Mouse (Mus musculus) cerebellum, adult 2 months (tissue): ENCODE results near the gene Spast. TPM values are rescaled to one million over a fixed set of nuclear protein-coding genes. Genes with fewer than 3 reads are reported as not detected.

Experiments
- DNase-seq, 2 experiments: peaks; one replicate each; pipeline ENCODE4 v3.0.0; 2021
- H3K27ac ChIP-seq: fragments of 200-500 bp; 2 replicates; pipeline ENCODE4 v1.5.1; 2012; ENCODE audit warnings: low read length, control low read depth, inconsistent platforms; ENCODE audit not compliant: insufficient read depth
- H3K27me3 ChIP-seq: fragments of 200-500 bp; 2 replicates; pipeline ENCODE4 v1.6.1; 2012; ENCODE audit warnings: inconsistent platforms, mild to moderate bottlenecking, low read length, moderate library complexity; ENCODE audit not compliant: control insufficient read depth, insufficient read depth
- H3K4me1 ChIP-seq: fragments of 200-500 bp; 2 replicates; pipeline ENCODE4 v1.6.1; 2011; ENCODE audit warnings: low read length; ENCODE audit not compliant: control insufficient read depth, insufficient read depth
- H3K4me3 ChIP-seq: fragments of 200-500 bp; replicated peaks from 2 replicates; pipeline ENCODE3; 2011; ENCODE audit warnings: mild to moderate bottlenecking, low read depth, low read length, control low read depth; ENCODE audit not compliant: insufficient read depth
- CTCF ChIP-seq: fragments of 200-500 bp; IDR thresholded peaks from 2 replicates; pipeline ENCODE4 v1.5.1; 2011; ENCODE audit warnings: low read depth, mild to moderate bottlenecking, control low read depth, low read length, moderate library complexity, borderline replicate concordance; ENCODE audit not compliant: insufficient read depth
- POLR2A ChIP-seq: fragments of 200-500 bp; IDR thresholded peaks from 2 replicates; pipeline ENCODE4 v1.6.1; 2011; ENCODE audit warnings: low read length, control low read depth, borderline replicate concordance; ENCODE audit not compliant: insufficient read depth
- WGBS: fragments of 180-500 bp; shearing (Covaris S2); methylation state at CpG from one replicate; pipeline ENCODE4 v1.1.7; 2018; 5-methylcytosine and 5-hydroxymethylcytosine counted together
- polyA plus RNA-seq: library from polyadenylated mRNA; depleted of rRNA; stranded (reverse); fragments of >200 nt; gene quantifications from 2 replicates; pipeline ENCODE4 v1.2.3, GENCODE M21; 2012; rRNA removed

Gene Spast
- polyA plus RNA-seq = 24.4 and 24.6 TPM in 2 replicates

- H3K27ac ChIP-seq = peak within 1 kb of the TSS; percentile 88
- peaks cover 9% of the 10 kb centered on the region for H3K4me1 ChIP-seq
- WGBS = under 1% methylated on average over 87 of the region's 90 CpGs
- no peaks in the 10 kb centered on the region for H3K27me3 ChIP-seq
- H3K4me3 ChIP-seq = peak within 1 kb of the TSS; percentile 70
- no peak for TF ChIP-seq CTCF
- TF ChIP-seq POLR2A = no peak
- DNase-seq = peak; percentile 71 to 81
These were observed at the start of gene Spast for GRCm38 (mm10) chr17:74338937-74339804. TSS of gene Spast (plus strand) at chr17:74338987.

- Histone ChIP-seq H3K27me3 (no peaks in the 10 kb centered on the region), H3K4me3 (no peak overlapping the region), H3K4me1 (no peaks in the 10 kb centered on the region; the same call in none of the 2 replicates), H3K27ac (no peak overlapping the region)
- no peak for TF ChIP-seq CTCF
- no peak for TF ChIP-seq POLR2A
- 89% methylated on average over 3 of the region's 3 CpGs for WGBS
- no peak for DNase-seq
These were observed 48.6 kb upstream of the Spast start for GRCm38 (mm10) chr17:74290198-74290597.

GRCm38 (mm10) chr17:74290869-74291268 is 47.9 kb upstream of the Spast start:
- Histone ChIP-seq H3K27ac (no peak overlapping the region), H3K4me1 (no peaks in the 10 kb centered on the region; the same call in none of the 2 replicates), H3K27me3 (no peaks in the 10 kb centered on the region), H3K4me3 (no peak overlapping the region)
- no peak for DNase-seq
- no peak for TF ChIP-seq POLR2A
- TF ChIP-seq CTCF = no peak

- H3K27me3 ChIP-seq = no peaks in the 10 kb centered on the region
- WGBS = 90% methylated on average over 4 of the region's 4 CpGs
- no peaks in the 10 kb centered on the region; the same call in none of the 2 replicates for H3K4me1 ChIP-seq
- no peak overlapping the region for H3K27ac ChIP-seq
- TF ChIP-seq CTCF = no peak
- TF ChIP-seq POLR2A = no peak
- no peak overlapping the region for H3K4me3 ChIP-seq
- DNase-seq = no peak
These were observed 47.0 kb upstream of the Spast start for GRCm38 (mm10) chr17:74291640-74292361.

GRCm38 (mm10) chr17:74293687-74294425 is 44.9 kb upstream of the Spast start:
- 2% methylated on average over 18 of the region's 18 CpGs for WGBS
- Histone ChIP-seq H3K4me1 (no peaks in the 10 kb centered on the region; the same call in none of the 2 replicates), H3K27ac (peak overlapping the region; percentile 87), H3K4me3 (peak overlapping the region; percentile 61), H3K27me3 (no peaks in the 10 kb centered on the region)
- TF ChIP-seq POLR2A = no peak
- TF ChIP-seq CTCF = no peak
- no peak for DNase-seq

GRCm38 (mm10) chr17:74294426-74295025 is 44.3 kb upstream of the Spast start:
- Histone ChIP-seq H3K27ac (peak overlapping the region; percentile 91), H3K4me1 (no peaks in the 10 kb centered on the region; the same call in 1 of the 2 replicates), H3K4me3 (peak overlapping the region; percentile 61), H3K27me3 (no peaks in the 10 kb centered on the region)
- no peak for TF ChIP-seq POLR2A
- no peak for TF ChIP-seq CTCF
- DNase-seq = peak; percentile 80
- under 1% methylated on average over 69 of the region's 80 CpGs for WGBS
